Mouse (Mus musculus): Measurements from ENCODE around the gene Slc1a3.

- no peak for TF ChIP-seq CTCF (IDR thresholded peaks at IDR 0.05; ENCODE audit: control insufficient read depth, insufficient read depth, low read length)
- no peak for TF ChIP-seq POLR2A (IDR thresholded peaks at IDR 0.05; ENCODE audit: borderline replicate concordance, control insufficient read depth, low read depth, low read length)
Observed at GRCm38 (mm10) chr15:8676959-8677358, 33.6 kb downstream of the Slc1a3 start.

Measured in bone marrow, adult 2 months (tissue).